11 mouse cellular contexts compared by ENCODE assay signal in the genomic region with DNA sequence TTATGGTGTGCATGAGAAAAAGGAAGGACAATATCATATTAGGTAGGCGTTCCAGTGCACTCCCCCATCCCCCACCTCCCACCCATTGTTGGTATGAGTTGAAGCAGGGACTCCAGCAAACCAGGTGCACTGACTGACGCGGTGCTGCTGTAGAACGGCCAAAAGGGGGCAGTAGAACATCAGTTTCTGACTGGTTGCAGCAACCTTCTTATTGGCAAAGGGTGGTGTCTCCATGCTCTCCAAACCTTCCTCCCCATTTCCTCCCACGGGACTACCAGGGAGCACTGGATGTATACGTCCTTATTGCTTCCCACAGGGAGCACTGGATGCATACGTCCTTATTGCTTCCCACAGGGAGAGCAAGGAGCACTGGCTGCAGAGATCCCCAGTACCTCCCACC. TPM values are rescaled to one million over a fixed set of nuclear protein-coding genes. Genes with fewer than 3 reads are reported as not detected.
DNase-seq lines count a peak whose midpoint lies in the region; ATAC-seq and TF ChIP-seq lines count a peak whose summit lies in the region.
"Not testable (repeated sequence)": the region's sequence is repeated elsewhere in the genome, so short reads cannot be mapped to it uniquely, and the experiment has no call there.
"Had no signal": no experiment of that assay in that cellular context is flagged by ENCODE, and none has a peak within 500 bp of the region (broad histone marks: within the 10 kb centered on the region; RNA-seq: fewer than 3 reads in every experiment).

No protein-coding gene starts in this region.

- not testable (repeated sequence) for H3K36me3 ChIP-seq in ES-E14 (ENCODE audit: control insufficient read depth, insufficient read depth, low read length, poor library complexity, severe bottlenecking); embryonic facial prominence, embryonic 10.5 days (replicated peaks); heart, postnatal 0 days (replicated peaks; ENCODE audit: control insufficient read depth, insufficient read depth, low read length); liver, embryonic 14.5 days (replicated peaks; ENCODE audit: control insufficient read depth, insufficient read depth, low read depth)

- not testable (repeated sequence) for H3K9me3 ChIP-seq in ES-E14 (ENCODE audit: control insufficient read depth, insufficient read depth, low read depth, low read length); embryonic facial prominence, embryonic 10.5 days; heart, postnatal 0 days (replicated peaks; ENCODE audit: control insufficient read depth, low read length); liver, embryonic 14.5 days (ENCODE audit: control insufficient read depth, low read length)

- not testable (repeated sequence) for H3K9ac ChIP-seq in ES-E14 (ENCODE audit: insufficient read depth, low read depth, low read length, poor library complexity, severe bottlenecking); heart, postnatal 0 days (replicated peaks; ENCODE audit: low read depth, low read length); liver, embryonic 14.5 days (replicated peaks)

- not testable (repeated sequence) for H3K4me1 ChIP-seq in ES-E14 (ENCODE audit: control insufficient read depth in 2 of 2, insufficient read depth in 2 of 2, low read length in 2 of 2, poor library complexity in 1 of 2); liver, embryonic 14.5 days (replicated peaks; ENCODE audit: control insufficient read depth in 2 of 2, insufficient read depth in 2 of 2, low read length in 1 of 2)
- peaks cover 15% of the 10 kb centered on the region for H3K4me1 ChIP-seq in embryonic facial prominence, embryonic 10.5 days
- peaks cover 12% of the 10 kb centered on the region for H3K4me1 ChIP-seq in heart, postnatal 0 days (ENCODE audit: control insufficient read depth, insufficient read depth)

- ATAC-seq in heart, postnatal 0 days (ENCODE audit: insufficient read depth, low read depth); liver, embryonic 14.5 days (ENCODE audit: insufficient read depth): not testable (repeated sequence)

- not testable (repeated sequence) for TF ChIP-seq POLR2A in brain, embryonic 14.5 days (IDR thresholded peaks at IDR 0.05; ENCODE audit: borderline replicate concordance, extremely low read depth, insufficient read depth, insufficient read length, poor library complexity, severe bottlenecking)

- H3K27ac ChIP-seq in ES-E14 (ENCODE audit: insufficient read depth, low read depth, low read length, poor library complexity, severe bottlenecking); embryonic facial prominence, embryonic 10.5 days (replicated peaks); heart, postnatal 0 days (ENCODE audit: low read depth); liver, embryonic 14.5 days: not testable (repeated sequence)

- 12% methylated on average over 7 of the region's 7 CpGs for WGBS in embryonic facial prominence, embryonic 10.5 days
- 3% methylated on average over 6 of the region's 7 CpGs for WGBS in heart, postnatal 0 days
- WGBS in liver, embryonic 14.5 days (ENCODE audit: insufficient replicate concordance), result 5% methylated on average over 6 of the region's 7 CpGs

- peaks cover 11% of the 10 kb centered on the region; the same call in 1 of the 2 replicates for H3K27me3 ChIP-seq in embryonic facial prominence, embryonic 10.5 days (replicated peaks; ENCODE audit: low read depth, poor library complexity, severe bottlenecking)
- H3K27me3 ChIP-seq in heart, postnatal 0 days (ENCODE audit: control insufficient read depth, insufficient read depth, low read length); liver, embryonic 14.5 days (ENCODE audit: control insufficient read depth, insufficient read depth, low read length): not testable (repeated sequence)

- not testable (repeated sequence) for H3K4me2 ChIP-seq in heart, postnatal 0 days (ENCODE audit: low read depth, low read length); liver, embryonic 14.5 days (ENCODE audit: low read depth)

- not testable (repeated sequence) for TF ChIP-seq EP300 in heart, postnatal 0 days (IDR thresholded peaks at IDR 0.05; ENCODE audit: low read depth); liver, embryonic 14.5 days (IDR thresholded peaks at IDR 0.05; ENCODE audit: low read depth)

- peak; percentile 48; the same call in 1 of the 2 replicates for TF ChIP-seq CTCF in brain, embryonic 14.5 days (IDR thresholded peaks at IDR 0.05; ENCODE audit: borderline replicate concordance, extremely low read depth, insufficient read depth, insufficient read length)
- TF ChIP-seq CTCF in heart, postnatal 0 days (IDR thresholded peaks at IDR 0.05; ENCODE audit: low read depth), result peak; percentile 58
- peak; percentile 70 for TF ChIP-seq CTCF in liver, embryonic 14.5 days (IDR thresholded peaks at IDR 0.05; ENCODE audit: low read depth)

- peak; percentile 60 for DNase-seq in ES-E14 (ENCODE audit: low read depth, low spot score)
- peak; percentile 50 for DNase-seq in brain, embryonic 14.5 days (ENCODE audit: low read depth)
- DNase-seq in embryonic facial prominence, embryonic 10.5 days (ENCODE audit: low spot score), result peak; percentile 51
- DNase-seq in heart, postnatal 0 days (ENCODE audit: low spot score), result peak; percentile 38
- peak; percentile 64 for DNase-seq in kidney, postnatal 10 days
- DNase-seq in liver, embryonic 14.5 days (ENCODE audit: low read depth in 3 of 3, low spot score in 3 of 3), result not testable (repeated sequence)
- DNase-seq in natural killer cell, adult 2 months (ENCODE audit: low spot score in 2 of 2), result peak; percentile 55 to 61
- DNase-seq in thymus, postnatal 25 days, result peak; percentile 59

- in situ Hi-C loops in ES-E14 (cut with MboI; ENCODE audit: low sequenced_read_pairs in 2 of 2, unreplicated experiment in 2 of 2), result loop anchor here in 1 of 2 experiments (25.0 kb wide), 1 partner anchor 104 kb away; no protein-coding TSS in a partner anchor

- not testable (repeated sequence) for H3K4me3 ChIP-seq in ES-E14 (ENCODE audit: insufficient read depth in 1 of 2, low read depth in 1 of 2, low read length in 2 of 2, poor library complexity in 1 of 2, severe bottlenecking in 1 of 2); embryonic facial prominence, embryonic 10.5 days; heart, postnatal 0 days (ENCODE audit: low read depth, low read length); liver, embryonic 14.5 days (ENCODE audit: insufficient read depth in 1 of 2, low read depth in 2 of 2, low read length in 2 of 2)

TF ChIP-seq in ES-E14, 5 proteins besides CTCF, POLR2A, EP300 and RAD21:
- TF ChIP-seq ZC3H11A (IDR thresholded peaks at IDR 0.05; ENCODE audit: borderline replicate concordance, low read depth, low read length), result peak; percentile 10; the same call in 1 of the 2 replicates

RNA-seq across cellular contexts. Expression of gene Spr, which starts 3.4 kb away (rescaled TPM):
- 75.3 and 83.0 TPM in 2 replicates for total RNA-seq in ES-E14 (2012; rRNA removed)
- polyA plus RNA-seq in brain, embryonic 14.5 days (2012; rRNA removed), result 8.0 and 10.5 TPM in 2 replicates
- polyA plus RNA-seq in embryonic facial prominence, embryonic 10.5 days (2016; fragmentation: Nextera tagmentation; extraction: Ambion mirVana), result 53.8 and 58.1 TPM in 2 replicates
- total RNA-seq in heart, postnatal 0 days (2014; rRNA removed; ENCODE audit: low replicate concordance), result 63.3 and 108 TPM in 2 replicates
- polyA plus RNA-seq in heart, postnatal 0 days (2015; fragmentation: Nextera tagmentation; extraction: Ambion mirVana), result 60.9 and 66.2 TPM in 2 replicates
- 7.6 and 7.9 TPM in 2 replicates for polyA plus RNA-seq in liver, embryonic 14.5 days (2012; rRNA removed)
- polyA plus RNA-seq in liver, embryonic 14.5 days (2014; fragmentation: Nextera tagmentation; extraction: Ambion mirVana), result 32.9 and 35.6 TPM in 2 replicates

RNA-seq across cellular contexts. Expression of gene Emx1, which starts 46.2 kb away (rescaled TPM):
- total RNA-seq in ES-E14 (2012; rRNA removed), result 0.37 TPM in 1 of 2 replicates, not detected in the other
- 13.9 and 69.3 TPM in 2 replicates for polyA plus RNA-seq in brain, embryonic 14.5 days (2012; rRNA removed)
- 2.6 and 2.9 TPM in 2 replicates for polyA plus RNA-seq in embryonic facial prominence, embryonic 10.5 days (2016; fragmentation: Nextera tagmentation; extraction: Ambion mirVana)
- not detected in 2 replicates for total RNA-seq in heart, postnatal 0 days (2014; rRNA removed; ENCODE audit: low replicate concordance)
- polyA plus RNA-seq in heart, postnatal 0 days (2015; fragmentation: Nextera tagmentation; extraction: Ambion mirVana), result not detected in 2 replicates
- 0.03 and 0.12 TPM in 2 replicates for polyA plus RNA-seq in liver, embryonic 14.5 days (2012; rRNA removed)
- not detected in 2 replicates for polyA plus RNA-seq in liver, embryonic 14.5 days (2014; fragmentation: Nextera tagmentation; extraction: Ambion mirVana)
- total RNA-seq: adrenal gland, adult 8-10 months had no signal
- polyA plus RNA-seq: heart, embryonic 14.5 days; stomach, embryonic 15.5 days had no signal
